Mouse (Mus musculus): Measurements from ENCODE around the gene Syt9. TPM values are rescaled to one million over a fixed set of nuclear protein-coding genes. Genes with fewer than 3 reads are reported as not detected.

Gene Syt9
- polyA plus RNA-seq, 1 experiment = 20.6 TPM

DNA sequence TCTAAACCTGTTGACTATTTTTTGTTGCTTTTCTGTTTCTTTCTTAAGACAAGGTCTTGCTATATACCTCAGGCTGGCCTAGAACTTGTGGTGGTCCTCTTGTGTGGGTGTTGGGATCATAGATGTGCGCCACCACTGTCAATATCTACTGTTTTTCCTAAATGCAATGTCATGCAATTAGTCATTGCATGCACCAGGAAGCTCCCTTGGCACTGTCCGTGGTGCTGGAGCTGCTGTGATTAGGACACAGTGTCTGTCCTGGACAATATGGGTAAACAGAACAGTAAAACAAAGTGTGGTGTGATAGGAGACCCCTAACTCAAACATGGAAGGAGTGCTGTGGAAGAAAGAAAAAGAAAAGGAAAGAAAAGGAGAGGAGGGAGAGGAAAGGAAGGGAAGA lies 22.2 kb downstream of the Syt9 start:
- TF ChIP-seq EP300 (IDR thresholded peaks at IDR 0.05; ENCODE audit: insufficient read depth, low read depth, low read length) (no peak), POLR2A (IDR thresholded peaks at IDR 0.05; ENCODE audit: insufficient read depth, low read length) (no peak), CTCF (IDR thresholded peaks at IDR 0.05; ENCODE audit: low read depth, low read length) (no peak)
- no peaks in the 10 kb centered on the region for H3K9me3 ChIP-seq (replicated peaks; ENCODE audit: control insufficient read depth, insufficient read depth, low read length, poor library complexity, severe bottlenecking)
- H3K4me3 ChIP-seq (ENCODE audit: low read depth, low read length) = no peak overlapping the region
- no peaks in the 10 kb centered on the region; the same call in 1 of the 2 replicates for H3K36me3 ChIP-seq (ENCODE audit: control insufficient read depth, insufficient read depth, low read length, poor library complexity, severe bottlenecking)
- no peak overlapping the region for H3K27ac ChIP-seq (ENCODE audit: insufficient read depth, low read length)
- no peaks in the 10 kb centered on the region for H3K27me3 ChIP-seq (ENCODE audit: control insufficient read depth, insufficient read depth, low read length, poor library complexity, severe bottlenecking)
- H3K9ac ChIP-seq (ENCODE audit: low read depth, poor library complexity, severe bottlenecking) = no peak overlapping the region
- H3K4me1 ChIP-seq (ENCODE audit: control insufficient read depth, insufficient read depth, low read length) = no peaks in the 10 kb centered on the region

DNA sequence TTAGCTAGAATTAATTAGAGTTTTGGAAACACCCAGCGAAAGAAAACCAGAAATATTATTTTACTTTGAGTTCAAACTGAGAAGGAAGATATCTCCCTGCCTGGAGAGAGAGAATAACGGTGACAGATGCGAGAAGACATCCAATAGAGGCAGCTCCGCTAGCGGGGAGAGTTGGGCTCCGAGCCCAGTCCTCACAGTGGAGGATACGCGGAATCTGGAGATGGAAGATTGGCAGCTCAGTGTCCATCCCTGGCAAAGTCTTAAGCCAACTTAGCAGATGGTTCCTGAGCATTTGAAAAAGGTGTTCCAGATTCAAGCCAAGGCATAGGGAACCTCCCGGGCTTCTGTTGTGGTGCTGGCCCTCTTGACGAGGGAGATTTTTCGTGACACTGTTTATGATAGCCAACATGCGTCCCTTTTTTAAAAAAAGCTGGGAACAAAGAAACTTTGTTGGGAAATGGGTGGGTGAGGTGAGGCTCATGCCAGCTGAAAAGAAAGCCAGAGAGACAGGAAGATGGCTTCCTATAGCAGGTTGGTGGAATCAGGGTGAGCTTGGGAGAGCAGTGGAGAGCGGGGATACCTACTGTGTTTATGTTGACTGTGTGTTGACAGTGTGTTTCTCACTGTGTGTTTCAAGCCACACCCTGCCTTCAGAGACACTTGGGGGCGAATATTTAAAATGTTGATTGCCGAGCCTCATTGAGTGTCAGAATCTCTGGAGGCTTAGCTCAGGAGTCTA lies 29.7 kb downstream of the Syt9 start:
- TF ChIP-seq EP300 (IDR thresholded peaks at IDR 0.05; ENCODE audit: insufficient read depth, low read depth, low read length) = no peak
- H3K9ac ChIP-seq (ENCODE audit: low read depth, poor library complexity, severe bottlenecking) = no peak overlapping the region
- no peak overlapping the region for H3K27ac ChIP-seq (ENCODE audit: insufficient read depth, low read length)
- no peak overlapping the region for H3K4me3 ChIP-seq (ENCODE audit: low read depth, low read length)
- H3K36me3 ChIP-seq (ENCODE audit: control insufficient read depth, insufficient read depth, low read length, poor library complexity, severe bottlenecking) = no peaks in the 10 kb centered on the region
- H3K4me1 ChIP-seq (ENCODE audit: control insufficient read depth, insufficient read depth, low read length) = no peaks in the 10 kb centered on the region
- H3K27me3 ChIP-seq (ENCODE audit: control insufficient read depth, insufficient read depth, low read length, poor library complexity, severe bottlenecking) = no peaks in the 10 kb centered on the region
- H3K9me3 ChIP-seq (replicated peaks; ENCODE audit: control insufficient read depth, insufficient read depth, low read length, poor library complexity, severe bottlenecking) = no peaks in the 10 kb centered on the region

DNA sequence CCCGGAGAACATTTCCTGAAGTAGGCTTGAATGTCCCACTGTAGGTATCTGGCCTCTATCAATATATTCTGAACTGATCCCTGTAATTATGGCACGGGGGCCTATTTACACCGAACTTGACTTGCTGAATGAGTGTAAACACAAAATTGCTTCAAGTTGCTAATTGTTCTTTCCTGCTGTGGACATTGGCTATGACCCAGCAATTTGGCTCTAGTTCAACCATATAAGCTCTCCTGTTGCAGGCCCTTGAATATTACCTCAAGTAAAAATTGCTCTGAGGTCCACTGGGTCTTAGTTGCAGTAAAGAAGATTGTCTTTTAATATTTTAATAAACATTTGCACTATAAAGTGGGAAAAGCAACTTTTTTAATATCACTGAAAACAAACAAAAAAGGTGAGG lies 32.7 kb downstream of the Syt9 start:
- Histone ChIP-seq H3K27me3 (ENCODE audit: control insufficient read depth, insufficient read depth, low read length, poor library complexity, severe bottlenecking) (no peaks in the 10 kb centered on the region), H3K4me1 (ENCODE audit: control insufficient read depth, insufficient read depth, low read length) (no peaks in the 10 kb centered on the region), H3K9me3 (replicated peaks; ENCODE audit: control insufficient read depth, insufficient read depth, low read length, poor library complexity, severe bottlenecking) (no peaks in the 10 kb centered on the region), H3K36me3 (ENCODE audit: control insufficient read depth, insufficient read depth, low read length, poor library complexity, severe bottlenecking) (no peaks in the 10 kb centered on the region), H3K27ac (ENCODE audit: insufficient read depth, low read length) (no peak overlapping the region), H3K4me3 (ENCODE audit: low read depth, low read length) (no peak overlapping the region), H3K9ac (ENCODE audit: low read depth, poor library complexity, severe bottlenecking) (no peak overlapping the region)
- TF ChIP-seq CTCF (IDR thresholded peaks at IDR 0.05; ENCODE audit: low read depth, low read length) = no peak
- TF ChIP-seq POLR2A (IDR thresholded peaks at IDR 0.05; ENCODE audit: insufficient read depth, low read length) = no peak
- TF ChIP-seq EP300 (IDR thresholded peaks at IDR 0.05; ENCODE audit: insufficient read depth, low read depth, low read length) = no peak

DNA sequence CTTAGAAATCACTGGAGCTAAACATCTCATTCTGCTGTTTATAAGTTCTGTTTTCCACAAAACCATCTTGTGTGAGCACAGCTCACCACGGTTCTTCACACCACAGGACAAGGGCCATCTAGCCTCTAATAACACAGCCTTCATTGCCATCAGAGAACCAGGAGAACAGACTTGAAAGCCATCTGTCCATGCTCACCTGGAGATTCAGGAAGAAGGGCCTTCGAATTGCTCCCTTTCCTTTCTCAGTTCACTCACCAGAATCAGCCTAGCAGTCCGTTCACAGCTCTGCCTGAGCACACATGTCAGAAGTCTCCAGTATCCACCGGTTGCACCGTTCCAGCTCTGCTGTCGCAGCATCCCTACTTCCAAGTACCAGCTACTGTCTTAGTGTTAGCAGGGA lies 44.4 kb downstream of the Syt9 start:
- TF ChIP-seq CTCF (IDR thresholded peaks at IDR 0.05; ENCODE audit: low read depth, low read length) (no peak), EP300 (IDR thresholded peaks at IDR 0.05; ENCODE audit: insufficient read depth, low read depth, low read length) (no peak), POLR2A (IDR thresholded peaks at IDR 0.05; ENCODE audit: insufficient read depth, low read length) (no peak)
- peaks cover 16% of the 10 kb centered on the region for H3K9me3 ChIP-seq (replicated peaks; ENCODE audit: control insufficient read depth, insufficient read depth, low read length, poor library complexity, severe bottlenecking)
- H3K36me3 ChIP-seq (ENCODE audit: control insufficient read depth, insufficient read depth, low read length, poor library complexity, severe bottlenecking) = no peaks in the 10 kb centered on the region
- H3K27me3 ChIP-seq (ENCODE audit: control insufficient read depth, insufficient read depth, low read length, poor library complexity, severe bottlenecking) = no peaks in the 10 kb centered on the region
- no peak overlapping the region for H3K4me3 ChIP-seq (ENCODE audit: low read depth, low read length)
- H3K27ac ChIP-seq (ENCODE audit: insufficient read depth, low read length) = no peak overlapping the region
- no peaks in the 10 kb centered on the region for H3K4me1 ChIP-seq (ENCODE audit: control insufficient read depth, insufficient read depth, low read length)
- no peak overlapping the region for H3K9ac ChIP-seq (ENCODE audit: low read depth, poor library complexity, severe bottlenecking)

DNA sequence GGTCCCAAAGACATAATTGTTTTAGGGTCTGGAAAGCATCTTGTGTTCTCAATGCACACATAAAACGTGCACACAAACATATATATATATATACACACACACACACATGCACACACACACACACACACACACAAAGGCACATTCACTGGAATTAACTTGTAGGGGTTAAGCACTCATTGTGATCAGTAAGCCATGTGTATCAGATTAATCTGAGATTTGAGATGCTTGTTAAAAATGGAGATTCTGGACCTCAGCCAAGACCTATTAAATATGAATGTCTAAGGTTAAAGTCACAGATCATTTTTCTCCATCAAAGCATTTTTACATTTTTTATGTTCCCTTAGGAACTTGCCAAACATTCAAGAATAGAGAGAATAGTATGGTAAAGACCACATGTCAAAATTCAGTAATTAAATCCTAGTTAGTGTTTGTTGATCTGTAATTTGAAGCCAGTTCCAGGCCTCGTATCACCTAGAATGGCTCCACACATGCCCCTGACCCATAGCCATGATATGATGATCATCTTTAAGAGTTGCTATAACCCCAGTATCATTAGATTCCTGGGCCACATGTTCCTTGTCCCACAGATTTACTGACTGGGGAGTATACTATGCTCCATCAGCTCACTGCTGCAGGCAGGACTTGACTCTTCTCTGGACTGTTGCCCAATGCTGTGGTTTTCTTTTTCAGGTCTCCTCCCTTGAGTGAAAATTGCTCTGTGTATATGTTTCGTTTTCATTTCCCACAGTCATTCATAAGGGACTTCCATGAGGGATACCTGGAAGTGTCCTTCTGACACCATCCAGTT lies 46.7 kb downstream of the Syt9 start:
- no peak overlapping the region for H3K4me3 ChIP-seq (ENCODE audit: low read depth, low read length)
- peaks cover 20% of the 10 kb centered on the region for H3K9me3 ChIP-seq (replicated peaks; ENCODE audit: control insufficient read depth, insufficient read depth, low read length, poor library complexity, severe bottlenecking)
- no peaks in the 10 kb centered on the region for H3K27me3 ChIP-seq (ENCODE audit: control insufficient read depth, insufficient read depth, low read length, poor library complexity, severe bottlenecking)
- TF ChIP-seq EP300 (IDR thresholded peaks at IDR 0.05; ENCODE audit: insufficient read depth, low read depth, low read length) (no peak), CTCF (IDR thresholded peaks at IDR 0.05; ENCODE audit: low read depth, low read length) (no peak), POLR2A (IDR thresholded peaks at IDR 0.05; ENCODE audit: insufficient read depth, low read length) (no peak)
- H3K36me3 ChIP-seq (ENCODE audit: control insufficient read depth, insufficient read depth, low read length, poor library complexity, severe bottlenecking) = no peaks in the 10 kb centered on the region
- no peaks in the 10 kb centered on the region for H3K4me1 ChIP-seq (ENCODE audit: control insufficient read depth, insufficient read depth, low read length)
- no peak overlapping the region for H3K27ac ChIP-seq (ENCODE audit: insufficient read depth, low read length)
- H3K9ac ChIP-seq (ENCODE audit: low read depth, poor library complexity, severe bottlenecking) = no peak overlapping the region

DNA sequence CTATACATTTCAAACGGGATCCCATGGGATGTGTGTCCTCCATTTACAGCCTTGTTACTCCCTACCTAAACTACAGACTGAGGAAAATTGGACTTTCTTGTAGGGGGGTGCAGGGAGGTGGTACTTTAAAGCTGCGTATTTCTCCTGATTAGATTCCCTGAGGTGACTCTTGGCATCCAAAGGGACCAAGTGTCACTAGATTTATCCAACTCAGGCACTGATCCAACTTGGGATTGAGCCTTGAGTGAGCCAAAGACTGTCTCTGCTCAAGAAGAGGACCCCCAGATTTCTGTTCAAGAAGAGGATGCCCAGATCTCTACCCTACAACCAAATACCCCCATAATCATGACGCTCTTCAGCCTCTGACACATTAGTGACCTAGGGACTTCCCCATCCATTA lies 66.9 kb downstream of the Syt9 start:
- Histone ChIP-seq H3K4me3 (ENCODE audit: low read depth, low read length) (no peak overlapping the region), H3K36me3 (ENCODE audit: control insufficient read depth, insufficient read depth, low read length, poor library complexity, severe bottlenecking) (peaks cover 11% of the 10 kb centered on the region), H3K27me3 (ENCODE audit: control insufficient read depth, insufficient read depth, low read length, poor library complexity, severe bottlenecking) (no peaks in the 10 kb centered on the region), H3K9me3 (replicated peaks; ENCODE audit: control insufficient read depth, insufficient read depth, low read length, poor library complexity, severe bottlenecking) (no peaks in the 10 kb centered on the region), H3K9ac (ENCODE audit: low read depth, poor library complexity, severe bottlenecking) (no peak overlapping the region), H3K4me1 (ENCODE audit: control insufficient read depth, insufficient read depth, low read length) (no peaks in the 10 kb centered on the region), H3K27ac (ENCODE audit: insufficient read depth, low read length) (no peak overlapping the region)
- no peak for TF ChIP-seq CTCF (IDR thresholded peaks at IDR 0.05; ENCODE audit: low read depth, low read length)
- TF ChIP-seq POLR2A (IDR thresholded peaks at IDR 0.05; ENCODE audit: insufficient read depth, low read length) = no peak
- TF ChIP-seq EP300 (IDR thresholded peaks at IDR 0.05; ENCODE audit: insufficient read depth, low read depth, low read length) = no peak

Data from ES-Bruce4 (cell line).